Mouse (Mus musculus): ENCODE measurements around the gene Mgat3. TPM values are rescaled to one million over a fixed set of nuclear protein-coding genes. Genes with fewer than 3 reads are reported as not detected.
A peak's percentile ranks its signal among the peaks of the same experiment; 100 is the strongest.

Gene Mgat3
- total RNA-seq, 2 experiments from 2014 or later, result 124 TPM

DNA sequence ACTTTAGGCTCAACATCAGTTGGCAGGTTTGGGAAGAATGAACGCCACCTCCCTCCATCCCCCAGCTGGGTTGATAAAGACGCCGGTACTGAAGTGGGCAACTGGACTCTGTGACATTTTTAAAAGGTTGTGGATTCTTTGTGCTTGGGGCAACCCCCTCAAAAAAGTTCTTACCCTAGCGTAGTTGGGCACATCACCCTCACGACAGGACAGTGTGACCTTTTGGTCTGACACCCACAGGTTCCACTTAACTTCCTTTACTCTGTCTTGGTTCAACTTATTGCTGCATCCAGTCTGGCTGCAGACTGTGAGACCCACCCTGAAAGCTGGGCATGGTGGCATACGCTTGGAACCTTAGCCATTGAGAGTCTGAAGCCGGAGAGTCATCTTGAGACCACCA lies 50.2 kb downstream of the Mgat3 start:
- no peak for DNase-seq (ENCODE audit: low spot score in 2 of 2)

DNA sequence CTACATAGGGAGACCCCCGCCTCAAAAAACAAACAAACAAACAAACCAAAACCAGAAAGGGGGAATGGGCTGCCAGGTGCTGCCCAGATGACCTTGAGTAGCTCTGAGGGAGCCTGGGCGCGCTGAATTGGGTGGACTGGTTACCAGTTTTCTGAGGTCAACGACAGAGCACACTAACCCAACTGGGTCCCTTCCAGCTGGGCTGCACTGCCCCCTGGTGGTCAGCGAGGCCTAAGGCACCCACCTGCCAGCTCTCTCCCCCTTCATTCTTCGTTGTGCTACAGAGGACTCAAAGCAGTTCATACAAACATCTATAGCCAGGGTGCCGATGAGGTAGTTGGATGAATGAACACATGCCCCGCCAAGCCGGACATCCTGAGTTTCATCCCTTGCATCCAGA lies 51.7 kb downstream of the Mgat3 start:
- peak; percentile 42 to 57 for DNase-seq (ENCODE audit: low spot score in 2 of 2)

DNA sequence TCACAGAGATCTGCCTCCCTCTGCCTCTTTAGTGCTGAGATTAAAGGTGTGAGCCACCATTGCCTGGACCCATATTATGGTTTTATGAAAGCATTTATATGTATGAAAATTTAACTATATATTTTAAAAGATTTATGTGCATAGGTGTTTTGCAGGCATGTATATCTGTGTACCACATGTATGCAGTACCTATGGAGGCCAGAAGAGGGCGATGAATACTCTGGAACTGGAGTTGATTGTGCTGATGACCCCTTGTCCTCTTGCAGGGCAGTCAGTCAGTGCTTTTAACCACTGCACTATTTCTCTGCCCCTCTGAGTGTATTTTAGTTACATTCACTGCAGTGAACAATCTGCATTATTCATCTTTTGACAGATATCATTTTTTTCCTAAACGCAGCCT lies 52.3 kb downstream of the Mgat3 start:
- peak in 1 of 2 experiments; percentile 34 for DNase-seq (ENCODE audit: low spot score in 2 of 2)

DNA sequence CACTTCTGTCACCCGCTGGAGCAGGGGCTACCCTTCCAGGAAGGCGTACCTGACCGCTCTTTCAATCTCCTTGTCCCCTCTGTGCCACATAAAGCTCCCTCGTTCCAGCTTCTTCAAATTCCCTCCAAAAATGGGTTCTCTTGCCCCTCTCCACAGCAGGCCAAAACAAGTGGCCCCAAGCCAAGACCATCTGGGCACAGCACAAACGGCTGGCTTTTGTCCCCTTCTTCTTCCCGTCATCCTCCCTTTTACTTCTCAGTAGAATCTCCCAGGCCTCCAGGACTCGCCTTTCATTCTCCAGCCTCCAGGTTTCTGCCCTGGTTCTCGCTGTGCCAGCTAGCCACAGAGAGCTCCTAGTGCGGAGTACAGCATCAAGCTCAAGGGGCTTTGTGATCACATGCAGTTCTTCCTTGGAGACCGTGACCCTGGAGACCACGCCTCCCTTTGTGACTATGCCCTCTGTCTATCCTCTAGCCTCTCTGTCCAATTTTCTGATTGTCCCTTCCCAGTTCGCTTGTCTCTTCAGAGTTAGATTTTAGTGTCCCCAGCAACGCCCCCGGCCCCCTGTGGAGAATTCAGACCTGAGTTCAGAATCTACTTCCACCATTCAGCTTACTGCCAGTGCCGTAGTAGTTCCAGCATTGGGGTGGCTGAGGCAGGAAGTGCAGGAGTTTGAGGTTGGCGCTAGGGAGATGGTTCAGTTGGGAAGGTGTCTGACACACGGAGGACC lies 54.7 kb downstream of the Mgat3 start:
- no peak for DNase-seq (ENCODE audit: low spot score in 2 of 2)

DNA sequence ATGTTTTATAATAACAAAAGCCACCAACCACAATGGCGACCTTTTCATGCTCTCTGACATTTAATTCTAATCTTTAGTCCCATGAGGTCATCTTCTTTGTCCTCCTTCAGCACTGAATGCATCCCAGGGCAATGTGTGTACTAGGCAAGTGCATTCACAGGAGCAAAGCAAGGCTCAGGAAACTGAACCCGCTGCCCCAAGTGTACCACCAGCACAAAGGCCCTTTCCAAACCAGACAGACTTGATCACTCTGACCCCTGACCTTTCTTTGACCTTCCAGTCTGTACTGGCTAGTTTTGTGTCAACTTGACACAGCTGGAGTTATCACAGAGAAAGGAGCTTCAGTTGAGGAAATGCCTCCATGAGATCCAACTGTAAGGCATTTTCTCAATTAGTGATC lies 58.8 kb downstream of the Mgat3 start:
- DNase-seq (ENCODE audit: low spot score in 2 of 2), result no peak

DNA sequence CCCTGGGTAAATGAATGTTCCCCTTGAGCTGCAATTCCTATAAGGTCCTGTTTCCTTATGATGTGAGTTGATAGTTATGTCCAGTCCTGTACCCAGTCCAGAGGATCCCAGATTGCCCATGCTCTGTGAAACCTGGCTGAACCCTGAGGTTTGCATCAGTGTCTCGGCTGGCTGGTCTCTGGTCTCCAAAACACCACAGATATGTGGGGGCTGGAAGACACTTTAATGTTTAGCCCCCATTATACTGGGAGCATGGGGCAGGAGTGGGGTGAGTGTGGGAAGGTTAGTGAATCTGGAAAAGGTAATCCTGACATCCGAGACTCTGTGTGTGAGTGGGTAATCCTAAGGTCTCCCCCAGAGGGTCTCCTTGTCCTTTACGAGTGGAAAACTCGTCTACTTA lies 59.5 kb downstream of the Mgat3 start:
- DNase-seq (ENCODE audit: low spot score in 2 of 2), result no peak

DNA sequence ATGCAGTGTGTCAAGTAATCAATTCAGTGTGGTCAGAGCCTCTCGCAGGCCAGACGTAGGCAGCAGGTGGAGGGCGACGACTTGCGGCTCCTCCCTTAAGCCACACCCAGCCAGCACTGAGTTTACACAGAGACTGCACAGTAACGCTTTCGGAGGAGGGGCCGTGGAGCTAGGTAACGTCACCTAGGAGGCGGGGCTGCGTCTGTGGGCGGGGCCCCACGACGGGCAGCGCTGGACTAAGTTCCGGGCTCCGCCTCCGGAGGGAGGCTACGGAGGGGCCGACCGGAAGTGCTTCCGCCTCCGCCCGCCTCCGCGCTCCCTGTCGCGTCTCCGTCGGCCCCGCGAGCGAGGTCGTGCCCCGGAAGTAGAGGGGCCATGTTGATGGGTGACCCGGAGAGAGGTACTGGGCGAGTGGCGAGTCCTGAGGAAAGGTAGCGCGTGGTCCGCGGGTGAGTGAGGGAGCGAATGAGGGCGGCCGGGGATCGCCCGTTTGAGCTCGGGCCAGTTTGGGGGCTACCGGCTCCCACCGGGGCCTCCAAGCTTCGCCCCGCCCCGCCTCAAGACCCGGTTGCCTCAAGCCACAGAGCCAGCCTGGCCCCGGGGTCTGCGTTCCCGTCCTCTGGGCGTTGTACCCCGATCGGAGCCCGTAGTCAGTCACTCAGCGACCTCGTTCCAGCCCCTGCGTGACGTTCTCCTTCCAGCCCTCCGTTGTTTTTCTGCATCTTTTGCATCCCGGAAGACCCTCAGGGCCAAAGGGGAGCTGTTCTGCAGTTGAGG lies 60.4 kb downstream of the Mgat3 start, which contains the start of gene Mief1:
Mief1 (plus strand) TSS at position 286 of the 777 bp plus-strand sequence.
- peak; percentile 97 to 98 for DNase-seq (ENCODE audit: low spot score in 2 of 2)

DNA sequence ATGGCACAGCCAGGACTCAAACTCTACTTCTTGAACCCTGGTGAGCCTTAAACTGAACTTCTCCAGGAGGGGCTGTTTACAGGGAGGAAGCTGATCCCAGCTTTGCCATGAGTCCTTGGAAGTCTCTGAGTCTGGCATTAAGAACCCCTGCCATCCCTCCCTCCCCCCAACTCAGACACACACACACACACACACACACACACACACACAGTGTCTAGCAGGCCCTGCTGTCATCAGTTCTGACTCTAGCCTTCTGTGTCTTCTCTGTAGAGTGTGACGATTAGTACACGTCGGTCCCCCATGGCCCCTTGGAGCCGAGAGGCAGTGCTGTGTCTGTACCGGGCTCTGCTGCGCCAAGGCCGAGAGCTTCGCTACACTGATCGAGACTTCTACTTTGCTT lies 62.0 kb downstream of the Mgat3 start, which contains the start of gene AC140267.1:
AC140267.1 (plus strand) TSS at position 301 of the 400 bp plus-strand sequence.
- no peak for DNase-seq (ENCODE audit: low spot score in 2 of 2)

DNA sequence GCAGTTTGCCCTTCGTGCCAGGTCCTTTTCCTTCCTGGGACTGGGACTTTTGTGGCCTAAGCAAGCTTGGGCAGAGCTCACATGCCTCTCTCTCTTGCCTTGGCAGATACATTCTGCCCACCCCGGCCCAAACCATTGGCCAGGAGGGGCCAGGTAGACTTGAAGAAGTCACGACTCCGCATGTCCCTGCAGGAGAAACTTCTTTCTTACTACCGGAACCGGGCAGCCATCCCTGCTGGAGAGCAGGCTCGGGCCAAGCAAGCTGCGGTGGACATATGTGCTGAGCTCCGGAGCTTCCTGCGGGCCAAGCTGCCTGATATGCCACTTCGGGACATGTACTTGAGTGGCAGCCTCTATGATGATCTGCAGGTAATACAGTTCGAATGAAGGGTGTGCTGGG lies 74.6 kb downstream of the Mgat3 start:
- no peak for DNase-seq (ENCODE audit: low spot score in 2 of 2)

DNA sequence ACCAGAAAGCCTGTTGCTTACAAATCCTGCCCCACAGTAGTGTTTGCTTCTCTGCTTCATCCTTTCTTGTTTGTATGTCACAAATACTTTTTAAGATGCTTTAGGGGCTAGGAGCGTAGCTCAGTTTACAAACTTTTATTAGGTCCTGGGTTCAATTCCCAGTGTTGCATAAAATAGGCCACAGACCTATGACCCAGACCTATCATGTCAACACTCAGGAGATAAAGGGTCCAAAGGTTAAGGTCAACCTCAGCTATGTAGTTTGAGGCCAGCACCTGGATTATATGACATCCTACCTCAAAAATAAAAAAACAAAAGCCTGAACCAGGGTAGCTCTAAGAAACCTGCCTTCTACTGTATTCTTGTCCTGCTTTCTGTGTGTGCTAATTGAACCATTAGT lies 75.1 kb downstream of the Mgat3 start:
- no peak for DNase-seq (ENCODE audit: low spot score in 2 of 2)

DNA sequence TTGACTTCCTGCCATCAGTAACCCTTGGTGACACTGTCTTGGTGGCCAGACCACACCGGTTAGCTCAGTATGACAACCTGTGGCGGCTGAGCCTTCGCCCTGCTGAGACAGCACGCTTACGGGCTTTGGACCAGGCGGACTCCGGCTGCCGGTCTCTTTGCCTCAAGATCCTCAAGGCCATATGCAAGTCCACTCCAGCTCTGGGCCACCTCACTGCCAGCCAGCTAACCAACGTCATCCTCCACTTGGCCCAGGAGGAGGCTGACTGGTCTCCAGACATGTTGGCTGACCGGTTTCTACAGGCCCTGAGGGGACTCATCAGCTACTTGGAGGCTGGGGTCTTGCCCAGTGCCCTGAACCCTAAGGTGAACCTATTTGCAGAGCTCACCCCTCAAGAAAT lies 76.2 kb downstream of the Mgat3 start:
- no peak for DNase-seq (ENCODE audit: low spot score in 2 of 2)

DNA sequence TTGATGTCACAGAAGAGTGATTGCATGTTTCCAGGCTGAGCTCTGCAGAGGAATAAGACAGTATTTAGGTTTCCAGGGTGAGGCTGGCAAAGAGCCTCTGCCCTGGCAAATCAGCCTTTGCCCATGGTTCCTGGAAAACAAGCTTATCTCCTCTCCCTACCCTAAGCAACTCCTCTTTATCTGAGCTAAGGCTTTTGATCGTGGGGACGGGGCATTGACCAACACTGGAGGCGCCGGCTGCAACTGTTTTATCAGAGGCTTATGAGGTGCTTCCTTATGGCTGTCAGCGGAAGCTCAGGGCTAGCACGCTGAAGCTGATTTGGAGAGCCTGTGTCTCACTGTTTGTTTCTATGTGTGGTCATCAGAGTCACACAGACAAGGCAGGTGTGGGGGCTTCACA lies 77.1 kb downstream of the Mgat3 start:
- no peak for DNase-seq (ENCODE audit: low spot score in 2 of 2)

DNA sequence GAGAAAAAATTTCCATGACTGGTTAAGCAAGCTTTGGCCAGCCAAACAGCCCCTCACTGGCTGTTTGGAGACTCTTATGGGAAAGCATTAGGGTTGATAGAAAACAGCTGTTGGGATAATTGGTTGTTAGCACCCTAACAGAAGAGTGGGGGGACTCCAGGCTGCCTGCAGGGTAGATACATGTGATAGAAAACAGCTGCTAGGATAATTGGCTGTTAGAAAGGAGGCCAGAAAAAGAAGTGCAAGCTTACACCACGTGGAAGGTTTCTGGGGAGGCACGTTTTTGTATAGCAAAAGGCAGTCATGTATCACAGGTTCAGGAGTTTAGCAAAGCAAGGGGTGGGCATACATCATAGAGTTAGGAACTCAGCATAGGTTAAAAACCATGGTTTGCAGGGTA lies 80.0 kb downstream of the Mgat3 start:
- DNase-seq (ENCODE audit: low spot score in 2 of 2), result no peak

DNA sequence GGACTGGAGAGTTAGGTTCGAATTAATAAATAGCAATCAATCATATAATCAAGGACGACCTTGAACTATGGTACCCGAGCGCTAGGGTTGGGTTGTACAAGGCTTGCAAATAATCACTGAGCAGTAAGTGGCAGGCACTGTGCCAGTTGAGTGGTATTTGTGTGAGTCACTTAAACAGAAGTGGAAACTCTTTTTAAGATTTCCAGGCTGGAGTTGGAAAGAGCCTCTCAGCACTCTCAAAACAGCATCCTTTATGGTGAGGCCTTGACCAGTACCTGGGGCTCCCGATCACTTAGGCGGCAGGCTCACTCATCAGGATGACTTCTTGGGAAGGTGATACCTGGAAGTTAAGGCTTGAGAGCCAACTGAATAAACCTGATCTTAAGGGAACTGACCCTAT lies 80.7 kb downstream of the Mgat3 start:
- DNase-seq (ENCODE audit: low spot score in 2 of 2), result peak in 1 of 2 experiments; percentile 49

DNA sequence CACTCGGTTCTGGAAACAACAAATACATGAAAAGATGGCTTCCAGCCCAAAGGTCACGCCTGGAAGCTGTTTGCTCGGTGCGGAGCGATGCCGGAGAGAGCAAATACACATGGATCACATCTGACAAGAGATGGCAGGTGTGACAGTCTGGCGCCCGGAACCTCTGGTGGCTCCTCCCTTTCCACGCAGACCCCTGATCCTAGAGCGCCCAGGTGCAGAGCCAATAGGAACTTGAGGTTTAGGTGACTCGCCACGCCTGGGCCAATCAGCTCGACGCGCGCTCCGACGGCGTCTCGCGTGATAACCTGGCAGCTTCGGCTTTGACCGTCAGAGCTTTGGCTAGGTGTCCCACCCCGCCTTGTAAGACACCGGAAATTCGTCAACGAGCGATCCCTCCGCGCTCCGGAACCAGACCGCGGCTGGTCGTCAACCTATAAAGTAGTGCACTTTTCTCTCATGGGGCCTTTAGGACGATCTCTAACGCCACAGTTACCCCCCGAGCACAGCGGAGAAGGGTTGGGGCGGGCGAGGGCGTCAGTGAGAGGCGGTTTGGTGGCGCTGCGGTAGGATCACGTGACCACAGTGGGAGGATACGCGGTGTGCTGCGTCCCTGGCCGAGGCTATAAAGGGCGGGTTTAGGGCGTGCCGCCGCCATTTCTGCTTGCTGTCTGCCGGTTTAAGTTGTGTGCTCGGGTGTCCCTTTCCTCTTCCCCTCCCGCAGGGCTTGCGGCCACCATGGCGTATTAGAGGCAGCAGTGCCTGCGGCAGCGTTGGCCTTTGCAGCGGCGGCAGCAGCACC lies 81.5 kb downstream of the Mgat3 start, which contains the start of gene Atf4:
Atf4 (plus strand) TSS at position 338 of the 799 bp plus-strand sequence.
- peak; percentile 98 to 99 for DNase-seq (ENCODE audit: low spot score in 2 of 2)

DNA sequence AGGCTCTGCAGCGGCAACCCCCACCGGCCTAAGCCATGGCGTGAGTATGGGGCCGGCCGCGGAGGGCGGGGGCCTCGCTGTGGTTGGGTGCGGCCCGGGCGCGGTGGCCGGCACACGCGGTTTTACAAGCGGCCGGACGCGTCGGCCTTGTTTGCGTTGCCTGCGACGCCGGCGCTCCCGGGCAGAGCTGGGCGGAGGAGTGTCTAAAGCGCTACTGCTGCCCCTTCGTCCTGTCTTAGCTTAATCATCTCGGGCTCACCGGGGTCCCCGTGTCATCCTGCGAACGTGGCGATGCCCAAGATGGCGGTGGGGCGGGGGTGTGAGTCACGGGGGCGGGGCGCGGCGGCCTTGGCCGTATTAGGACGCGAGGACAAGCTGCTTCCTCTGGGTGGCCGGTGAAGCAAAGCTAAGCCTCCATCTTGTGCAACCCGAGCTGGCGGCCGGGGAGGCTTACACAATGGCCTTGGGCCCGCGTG lies 82.2 kb downstream of the Mgat3 start:
- DNase-seq (ENCODE audit: low spot score in 2 of 2), result peak; percentile 52 to 62

DNA sequence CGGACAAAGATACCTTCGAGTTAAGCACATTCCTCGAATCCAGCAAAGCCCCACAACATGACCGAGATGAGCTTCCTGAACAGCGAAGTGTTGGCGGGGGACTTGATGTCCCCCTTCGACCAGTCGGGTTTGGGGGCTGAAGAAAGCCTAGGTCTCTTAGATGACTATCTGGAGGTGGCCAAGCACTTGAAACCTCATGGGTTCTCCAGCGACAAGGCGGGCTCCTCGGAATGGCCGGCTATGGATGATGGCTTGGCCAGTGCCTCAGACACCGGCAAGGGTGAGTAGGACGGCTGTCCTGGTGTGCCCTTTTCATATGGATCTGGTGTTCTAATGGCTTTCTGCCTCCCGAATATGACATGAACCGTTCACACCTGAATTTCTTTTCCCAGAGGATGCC lies 82.7 kb downstream of the Mgat3 start:
- no peak for DNase-seq (ENCODE audit: low spot score in 2 of 2)

DNA sequence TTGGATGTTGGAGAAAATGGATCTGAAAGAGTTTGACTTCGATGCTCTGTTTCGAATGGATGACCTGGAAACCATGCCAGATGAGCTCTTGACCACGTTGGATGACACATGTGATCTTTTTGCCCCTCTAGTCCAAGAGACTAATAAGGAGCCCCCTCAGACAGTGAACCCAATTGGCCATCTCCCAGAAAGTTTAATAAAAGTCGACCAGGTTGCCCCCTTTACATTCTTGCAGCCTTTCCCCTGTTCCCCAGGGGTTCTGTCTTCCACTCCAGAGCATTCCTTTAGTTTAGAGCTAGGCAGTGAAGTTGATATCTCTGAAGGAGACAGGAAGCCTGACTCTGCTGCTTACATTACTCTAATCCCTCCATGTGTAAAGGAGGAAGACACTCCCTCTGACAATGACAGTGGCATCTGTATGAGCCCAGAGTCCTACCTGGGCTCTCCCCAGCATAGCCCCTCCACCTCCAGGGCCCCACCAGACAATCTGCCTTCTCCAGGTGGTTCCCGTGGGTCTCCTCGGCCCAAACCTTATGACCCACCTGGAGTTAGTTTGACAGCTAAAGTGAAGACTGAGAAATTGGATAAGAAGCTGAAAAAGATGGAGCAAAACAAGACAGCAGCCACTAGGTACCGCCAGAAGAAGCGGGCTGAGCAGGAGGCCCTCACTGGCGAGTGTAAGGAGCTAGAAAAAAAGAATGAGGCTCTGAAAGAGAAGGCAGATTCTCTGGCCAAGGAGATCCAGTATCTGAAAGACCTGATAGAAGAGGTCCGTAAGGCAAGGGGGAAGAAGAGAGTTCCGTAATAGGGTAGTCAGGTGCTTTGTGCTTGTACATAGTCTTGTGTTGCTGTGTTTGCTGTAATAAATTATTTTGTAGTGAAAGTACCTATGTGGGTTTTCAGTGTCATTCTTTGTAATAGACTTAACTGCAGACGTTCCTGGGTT lies 83.4 kb downstream of the Mgat3 start:
- DNase-seq (ENCODE audit: low spot score in 2 of 2), result no peak

DNA sequence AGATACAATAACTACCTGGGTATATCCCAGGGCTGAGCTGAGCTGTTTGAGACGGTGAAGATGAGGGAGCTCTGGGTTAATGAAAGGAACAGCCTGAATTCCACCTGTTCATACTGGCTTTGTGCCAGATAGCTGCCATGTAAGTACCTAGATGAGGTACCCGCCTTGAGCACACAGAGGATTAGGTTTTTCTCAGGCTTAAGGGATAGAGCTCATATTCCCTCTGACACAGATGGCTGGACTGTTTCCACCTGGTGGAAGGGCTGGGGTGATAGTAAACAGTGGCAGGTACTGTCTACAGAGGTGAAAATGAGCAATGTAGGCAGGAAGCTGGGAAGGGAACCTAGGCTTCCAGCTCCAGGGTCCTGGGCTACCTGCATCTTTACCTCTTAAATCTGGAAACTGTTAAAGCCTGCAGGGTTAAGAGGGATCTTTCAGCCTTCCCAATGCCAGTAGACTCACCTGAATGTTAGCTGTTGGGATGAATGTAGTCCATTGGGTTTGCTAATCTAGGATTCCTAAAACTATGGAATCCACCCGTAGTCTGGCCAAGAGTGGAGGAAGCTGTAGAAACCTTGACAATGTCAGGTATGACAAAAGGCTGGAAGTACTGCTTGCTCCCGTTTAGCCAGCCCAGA lies 84.2 kb downstream of the Mgat3 start:
- DNase-seq (ENCODE audit: low spot score in 2 of 2), result no peak
